Mouse (Mus musculus) cortical plate, adult 2 months (tissue): ENCODE measurements around the gene Gpa33.

Source experiments
- CTCF ChIP-seq: fragments of 200-500 bp; IDR thresholded peaks from 2 replicates; pipeline ENCODE4 v1.5.1; 2011; ENCODE audit warnings: mild to moderate bottlenecking, control low read depth, low read length; ENCODE audit not compliant: insufficient read depth; ENCODE audit errors: extremely low read depth
- POLR2A ChIP-seq: fragments of 200-500 bp; IDR thresholded peaks from 2 replicates; pipeline ENCODE4 v1.6.1; 2011; ENCODE audit warnings: mild to moderate bottlenecking, low read length, control low read depth; ENCODE audit not compliant: insufficient read depth; ENCODE audit errors: extremely low read depth

DNA sequence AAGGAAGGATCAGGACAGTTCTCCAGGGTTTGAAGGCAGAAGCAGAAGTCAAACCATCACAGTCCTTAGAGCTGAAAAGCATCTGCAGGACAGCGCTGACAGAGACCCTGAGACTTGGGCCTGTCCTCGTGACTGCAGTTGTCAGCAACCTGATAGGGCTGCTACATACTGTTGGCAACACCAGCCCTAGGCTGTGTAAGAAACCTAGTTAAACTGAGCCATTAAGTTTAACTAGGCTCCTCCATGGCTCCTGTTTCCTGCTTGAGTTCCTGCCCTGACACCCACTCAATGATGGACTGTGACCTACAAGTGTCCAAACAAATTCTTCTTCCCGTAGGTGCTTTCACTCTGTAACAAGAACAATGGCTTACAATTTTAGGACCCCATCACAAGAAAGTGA is 75.1 kb downstream of the Gpa33 start:
- TF ChIP-seq CTCF: no peak
- no peak for TF ChIP-seq POLR2A
